Mouse (Mus musculus) liver, postnatal 0 days (tissue): Measurements from ENCODE around the gene Pola2.

Source experiments
- CTCF ChIP-seq: sonication (generic); IDR thresholded peaks from 2 replicates; pipeline ENCODE4 v1.5.1; 2016; ENCODE audit warnings: antibody characterized with exemption, low read depth
- EP300 ChIP-seq: IDR thresholded peaks from 2 replicates; pipeline ENCODE4 v1.6.1; 2016; ENCODE audit warnings: antibody characterized with exemption, low read depth, mild to moderate bottlenecking

GRCm38 (mm10) chr19:5954031-5954710 is 9.8 kb downstream of the Pola2 start:
- TF ChIP-seq CTCF (no peak), EP300 (no peak)
